Mouse (Mus musculus) B cell, adult (primary cell): Measurements from ENCODE around the gene Gm8279. TPM values are rescaled to one million over a fixed set of nuclear protein-coding genes. Genes with fewer than 3 reads are reported as not detected.

Source experiments
- total RNA-seq: library from RNA; stranded (reverse); gene quantifications from 4 replicates; pipeline ENCODE4 v1.2.4, GENCODE M21; 2023; ENCODE audit not compliant: inconsistent age

Gene Gm8279
- not detected in 4 replicates for total RNA-seq

GRCm38 (mm10) chr14:5131219-5131618 lies at the start of gene Gm8279:
TSS of gene Gm8279 (plus strand) at chr14:5131519.

GRCm38 (mm10) chr14:5164235-5164634 lies 32.9 kb downstream of the Gm8279 start, which contains the start of gene Gm3317:
TSS of gene Gm3317 (plus strand) at chr14:5164535.

GRCm38 (mm10) chr14:5185493-5185892 lies 54.2 kb downstream of the Gm8279 start, which contains the start of gene Gm8271:
TSS of gene Gm8271 (plus strand) at chr14:5185793.

Other genes starting within 250 kb of the Gm8279 start
- not detected in 4 replicates for gene Gm3278, start 239.1 kb upstream of the Gm8279 start, total RNA-seq
- gene Gm8297, start 147.6 kb upstream of the Gm8279 start, total RNA-seq: not detected in 4 replicates
- not detected in 4 replicates for gene Gm3298, start 115.6 kb upstream of the Gm8279 start, total RNA-seq
- gene 4930555G01Rik, start 80.9 kb upstream of the Gm8279 start, total RNA-seq: not detected in 4 replicates
- gene Gm8281, start 60.5 kb upstream of the Gm8279 start, total RNA-seq: not detected in 4 replicates
- not detected in 4 replicates for gene Gm3317, start 33.0 kb downstream of the Gm8279 start, total RNA-seq
- not detected in 4 replicates for gene Gm8271, start 54.3 kb downstream of the Gm8279 start, total RNA-seq
- gene Gm3526, start 129.1 kb downstream of the Gm8279 start, total RNA-seq: not detected in 4 replicates
- gene Gm3542, start 203.4 kb downstream of the Gm8279 start, total RNA-seq: not detected in 4 replicates